Mouse (Mus musculus) 3134 (cell line): ENCODE measurements at regions not wholly inside any gene's neighbourhood (a gene's known extent, or its start where the extent isn't known, plus 50 kb on each side); places are given as distances from the start of the nearest gene placed in this dataset.

Experiments
- DNase-seq: peaks from one replicate; pipeline ENCODE4 v3.0.0-alpha.2; 2011; ENCODE audit warnings: low spot score; ENCODE audit not compliant: insufficient read length; ENCODE audit errors: extremely low read depth

DNA sequence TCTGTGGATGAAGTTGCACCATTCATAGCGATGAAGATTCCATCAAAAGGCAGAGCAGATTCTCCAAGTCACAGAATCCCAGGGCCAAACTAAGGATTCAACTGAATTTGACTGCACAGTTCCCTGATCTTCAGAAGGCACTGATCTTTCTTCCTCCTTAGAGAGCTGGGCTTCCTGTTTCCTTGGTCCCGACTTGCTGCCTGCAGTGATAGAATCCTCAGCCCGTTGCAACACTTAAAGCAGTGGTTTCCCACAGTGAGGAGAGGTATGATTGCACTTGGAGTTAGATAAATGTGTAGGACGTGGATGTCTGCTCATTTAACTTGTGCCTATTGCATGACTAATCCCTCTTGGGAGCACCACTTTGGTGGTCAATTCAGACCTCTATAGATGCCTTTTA, 265.2 kb downstream of the Gm826 start:
- no peak for DNase-seq

DNA sequence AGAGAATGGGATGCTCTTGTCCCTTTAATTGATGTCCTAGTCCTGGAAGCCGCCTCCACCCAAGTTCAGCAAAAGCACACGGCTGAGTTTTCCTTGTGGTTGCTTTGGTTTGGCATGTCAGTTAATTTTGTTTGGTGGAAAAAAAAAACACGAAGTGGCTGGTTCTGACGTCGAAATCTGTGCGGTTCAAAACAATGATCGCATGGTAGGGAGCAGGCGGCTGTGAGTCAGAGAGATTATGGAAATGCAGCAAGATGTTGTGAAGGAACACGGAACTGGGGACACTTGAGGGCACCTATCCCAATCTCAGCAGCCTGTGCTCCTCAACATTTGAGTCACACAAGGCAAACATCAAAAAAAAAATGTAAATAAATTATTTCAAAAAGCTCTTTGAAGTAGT, 266.1 kb downstream of the Gm826 start:
- no peak for DNase-seq

GRCm38 (mm10) chr2:160066491-160067303, 267.3 kb downstream of the Gm826 start:
- DNase-seq: no peak

DNA sequence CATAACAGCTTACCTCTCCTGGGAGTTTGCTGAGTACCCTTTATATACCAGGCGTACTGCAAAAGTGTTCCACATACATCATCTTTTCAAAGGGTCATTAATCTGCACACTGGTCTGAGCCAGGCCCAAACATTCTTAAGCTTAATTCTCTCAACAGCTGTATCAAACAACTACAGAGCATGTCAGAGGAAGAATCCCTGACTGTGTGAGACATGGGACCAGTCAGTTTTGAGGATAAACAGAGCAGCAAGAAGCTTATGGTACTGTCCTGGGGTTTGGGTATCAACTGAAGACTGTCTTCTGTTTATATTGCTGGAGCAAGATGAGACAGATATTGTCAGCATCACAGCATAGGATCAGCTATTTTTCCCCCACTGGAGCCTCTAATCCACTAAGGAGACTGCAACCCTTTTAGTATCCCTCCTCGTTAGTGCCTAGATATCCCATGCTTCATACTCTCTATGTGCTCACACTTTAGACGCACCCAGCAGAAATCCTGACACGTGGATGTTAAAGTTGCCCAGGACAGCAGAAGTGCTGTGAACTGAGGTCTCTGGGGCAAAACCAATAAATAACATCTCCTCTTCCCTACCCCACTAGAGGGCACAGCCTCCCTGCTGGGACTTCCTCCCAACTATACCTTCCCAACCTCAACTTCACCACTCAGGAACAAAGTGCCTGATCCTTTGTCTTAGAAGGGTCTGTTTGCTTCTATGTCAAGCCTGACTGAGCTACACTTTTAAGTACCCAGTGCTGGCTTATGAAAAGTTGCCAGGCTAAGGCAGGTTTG, 271.6 kb downstream of the Gm826 start:
- DNase-seq: no peak

GRCm38 (mm10) chr2:160060091-160060490, 273.9 kb downstream of the Gm826 start:
- no peak for DNase-seq

GRCm38 (mm10) chr2:160057211-160057610, 276.8 kb downstream of the Gm826 start:
- no peak for DNase-seq

GRCm38 (mm10) chr2:160054411-160054810, 279.6 kb downstream of the Gm826 start:
- DNase-seq: no peak

DNA sequence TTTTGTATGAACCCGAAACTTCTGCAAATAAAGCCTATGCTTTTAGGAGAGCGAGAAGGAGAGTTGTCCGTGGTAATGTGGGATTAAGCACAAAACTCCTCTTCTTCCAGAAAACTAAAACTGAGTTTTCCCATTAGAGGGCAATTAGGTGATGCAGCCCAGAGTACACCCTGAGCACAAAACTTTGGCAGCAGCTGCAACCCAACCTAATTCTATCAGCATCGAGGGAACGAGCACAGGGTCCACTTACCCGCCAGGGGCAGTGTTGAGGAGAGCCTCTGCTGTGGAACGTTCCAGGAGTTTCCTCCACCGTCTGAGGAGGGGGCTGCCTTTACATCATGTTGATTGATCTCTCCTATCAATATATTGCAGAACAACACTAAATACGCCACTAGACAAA, 285.7 kb downstream of the Gm826 start:
- no peak for DNase-seq

DNA sequence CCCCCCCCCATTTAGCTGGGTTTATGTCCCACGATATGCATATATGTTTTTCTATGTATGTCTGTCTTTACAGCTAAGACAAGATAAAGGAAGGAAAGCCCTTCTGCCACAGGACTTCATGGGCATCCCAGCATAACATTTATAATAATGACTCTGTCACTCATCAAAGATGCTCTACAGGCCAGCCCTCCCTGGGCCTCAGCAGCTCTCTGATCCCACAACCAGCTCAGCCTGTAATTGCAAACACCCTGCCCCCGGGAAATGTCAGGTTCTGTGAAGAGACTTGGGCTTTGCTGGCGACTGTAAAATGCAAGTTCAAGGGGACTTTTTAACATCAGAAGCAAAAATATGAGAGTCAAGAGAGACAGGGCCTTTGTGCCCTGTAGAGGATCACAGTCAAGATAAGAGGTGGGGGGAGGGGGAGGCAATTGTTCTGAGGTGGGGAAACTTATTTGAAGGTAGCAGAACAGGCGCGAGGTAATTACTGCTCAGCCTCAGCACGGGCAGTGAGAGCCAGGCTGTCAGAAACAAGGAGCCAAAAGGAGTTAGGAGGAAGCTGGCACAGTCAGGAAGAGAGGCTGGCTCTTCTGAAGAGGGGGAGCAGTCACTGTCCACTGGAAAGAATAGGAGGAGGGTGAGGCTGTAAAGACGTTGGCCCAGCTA, 286.9 kb downstream of the Gm826 start:
- no peak for DNase-seq

DNA sequence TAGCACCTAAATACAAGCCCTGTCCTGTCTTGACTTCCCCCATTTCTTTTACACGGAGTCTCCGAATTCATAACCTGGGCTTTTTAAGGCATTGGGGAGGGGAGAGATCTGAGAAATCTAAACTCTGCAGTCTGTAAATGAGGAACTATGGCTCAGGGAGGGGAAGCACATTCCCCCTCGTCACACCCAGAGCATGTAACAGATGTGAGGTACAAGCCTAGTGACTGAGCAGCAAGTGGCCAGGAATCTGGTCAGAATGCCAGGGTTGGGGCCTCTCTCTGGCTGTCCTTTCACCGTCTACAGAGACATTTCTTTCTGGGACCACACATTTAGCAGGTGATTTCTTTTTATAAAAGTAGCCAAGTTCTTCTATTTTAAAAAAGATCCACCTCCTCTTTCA, 289.4 kb downstream of the Gm826 start:
- no peak for DNase-seq

GRCm38 (mm10) chr2:160044184-160044583, 289.8 kb downstream of the Gm826 start:
- no peak for DNase-seq

DNA sequence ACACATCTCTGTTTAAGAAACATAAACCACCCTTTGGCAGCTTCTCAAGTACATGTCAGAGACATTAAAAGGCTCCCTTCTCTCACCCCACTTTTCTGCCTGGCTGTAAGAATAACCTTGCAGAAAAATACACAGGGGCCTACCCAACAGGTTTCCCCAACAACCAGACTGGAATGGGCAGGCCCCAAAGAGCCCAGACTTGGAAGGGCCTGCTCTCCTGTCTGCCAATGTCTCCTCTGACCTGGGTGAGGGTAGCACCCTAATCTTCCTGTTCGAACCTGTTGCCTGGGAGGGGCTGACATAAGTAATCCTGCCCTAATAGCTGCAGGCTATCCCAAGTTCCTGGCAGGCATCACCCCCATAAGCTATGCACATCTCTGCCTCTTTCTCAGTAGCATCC, 304.5 kb downstream of the Gm826 start:
- no peak for DNase-seq

- no peak for DNase-seq
Observed at GRCm38 (mm10) chr2:160028459-160028858, 305.5 kb downstream of the Gm826 start.

DNA sequence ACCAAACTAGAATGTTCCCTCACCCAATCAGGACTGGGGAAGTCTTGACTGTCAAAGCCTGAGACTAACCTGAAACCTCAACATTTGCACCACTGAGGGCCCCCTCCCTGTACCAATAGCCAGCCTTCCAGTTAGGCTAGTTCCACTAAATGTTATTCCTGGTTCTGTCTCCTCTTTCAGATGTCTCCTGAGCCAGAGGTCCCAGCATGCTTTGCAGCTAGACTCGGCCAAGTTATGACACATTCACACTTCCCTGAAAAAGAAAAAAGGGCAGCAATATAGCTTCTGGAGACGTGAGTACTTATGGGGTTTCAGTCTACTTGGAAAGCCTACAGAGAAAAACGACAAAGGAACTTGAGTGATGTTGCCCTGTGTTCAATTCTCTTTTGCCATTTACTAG, 308.1 kb downstream of the Gm826 start:
- DNase-seq: no peak

- no peak for DNase-seq
Observed at GRCm38 (mm10) chr2:160021541-160021940, 312.4 kb downstream of the Gm826 start.

DNA sequence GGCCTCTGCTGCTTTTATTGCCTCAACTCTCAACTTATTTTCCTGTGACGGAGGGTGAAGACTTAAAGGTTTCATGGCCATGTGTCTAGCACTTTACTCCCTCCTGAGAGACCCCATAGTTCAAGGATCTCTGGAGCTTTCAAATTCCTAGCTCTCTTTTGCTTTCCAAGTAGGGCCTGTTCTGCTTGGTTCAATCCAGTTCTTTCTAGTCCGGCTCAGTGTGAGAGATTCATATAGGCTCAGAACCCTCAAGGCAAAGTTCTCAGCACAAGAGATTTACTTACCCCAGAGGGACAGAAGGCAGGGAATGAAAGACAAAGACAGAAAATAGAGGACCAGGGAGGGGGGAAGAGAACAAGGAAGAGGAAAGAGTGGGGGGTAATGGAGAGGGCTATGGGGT, 313.1 kb downstream of the Gm826 start:
- DNase-seq: no peak

- no peak for DNase-seq
Observed at GRCm38 (mm10) chr2:160017020-160017812, 316.7 kb downstream of the Gm826 start.

DNA sequence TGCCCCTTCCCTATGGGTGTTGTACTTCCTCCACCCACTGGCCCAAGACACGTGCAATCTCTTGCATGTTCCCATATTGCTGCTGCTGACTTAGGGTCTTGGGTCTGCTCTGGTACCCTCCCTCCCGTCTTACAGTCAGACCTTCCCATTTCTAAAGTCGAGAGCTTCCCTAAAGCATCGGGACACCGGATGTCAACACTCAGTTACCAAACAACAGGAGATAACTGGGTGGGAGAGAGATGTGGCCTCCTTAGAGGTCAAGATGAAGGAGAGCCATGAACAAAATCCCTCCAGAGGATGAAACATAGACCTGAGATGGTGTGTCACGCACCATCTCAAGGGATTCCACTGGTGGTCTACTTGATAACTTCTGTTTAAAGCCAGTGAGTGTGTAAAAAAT, 322.5 kb downstream of the Gm826 start:
- no peak for DNase-seq

DNA sequence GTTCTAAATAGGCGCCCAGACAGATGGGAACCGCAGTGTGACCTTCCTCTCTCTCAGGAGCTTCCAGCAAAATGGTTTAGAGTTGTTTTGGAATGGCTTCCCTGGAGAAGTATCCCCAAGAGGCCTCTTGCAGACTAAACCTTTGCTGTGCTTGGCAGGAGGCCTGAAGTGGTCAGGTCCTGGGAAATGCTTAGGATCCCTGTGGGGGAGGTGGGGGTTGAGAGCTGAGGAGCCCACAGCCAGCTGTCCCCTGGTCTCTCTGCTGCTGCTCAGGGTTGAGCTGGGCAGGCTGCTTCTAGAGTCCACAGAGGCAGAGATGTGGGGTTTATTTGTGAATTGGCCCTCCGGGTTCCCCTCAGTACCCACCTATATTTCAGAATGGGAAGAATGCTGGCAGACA, 331.3 kb downstream of the Gm826 start:
- DNase-seq: peak; percentile 4

GRCm38 (mm10) chr2:160000449-160000848, 333.5 kb downstream of the Gm826 start:
- no peak for DNase-seq

- peak; percentile 4 for DNase-seq
Observed at GRCm38 (mm10) chr2:159997395-159997794, 336.6 kb downstream of the Gm826 start.
